Comparison of ENCODE assay signal across 20 mouse cellular contexts in the genomic region with DNA sequence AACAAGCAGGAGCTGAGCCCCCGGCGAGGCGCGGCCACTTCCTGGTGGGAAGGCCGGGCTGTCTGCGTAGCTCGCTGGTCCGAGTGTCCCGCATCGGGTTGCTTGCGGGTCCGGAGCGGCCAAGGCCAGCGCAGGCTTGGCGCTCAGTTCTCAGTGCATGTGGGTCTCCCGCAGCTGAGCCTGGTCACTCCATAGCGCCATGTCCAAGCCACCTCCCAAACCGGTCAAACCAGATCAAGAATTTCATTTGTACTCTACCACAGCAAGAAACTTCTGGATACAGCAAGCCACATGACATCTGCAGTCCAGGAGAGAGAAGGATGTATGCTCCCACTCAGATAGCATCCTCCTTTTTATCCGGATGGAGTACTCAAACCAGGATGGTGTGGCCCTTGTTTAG. TPM values are rescaled to one million over a fixed set of nuclear protein-coding genes. Genes with fewer than 3 reads are reported as not detected.
DNase-seq lines count a peak whose midpoint lies in the region; ATAC-seq and TF ChIP-seq lines count a peak whose summit lies in the region.
"Had no signal": no experiment of that assay in that cellular context is flagged by ENCODE, and none has a peak within 500 bp of the region (broad histone marks: within the 10 kb centered on the region; RNA-seq: fewer than 3 reads in every experiment).

No protein-coding gene starts in this region.

- H3K9me3 ChIP-seq in lung, postnatal 0 days (ENCODE audit: low read length) = no peaks in the 10 kb centered on the region
- H3K9me3 ChIP-seq in intestine, postnatal 0 days (ENCODE audit: control insufficient read depth) = no peaks in the 10 kb centered on the region
- no peaks in the 10 kb centered on the region for H3K9me3 ChIP-seq in kidney, postnatal 0 days (replicated peaks; ENCODE audit: low read length)
- no peaks in the 10 kb centered on the region for H3K9me3 ChIP-seq in stomach, embryonic 16.5 days (replicated peaks; ENCODE audit: control insufficient read depth, low read length)
- no peaks in the 10 kb centered on the region for H3K9me3 ChIP-seq in heart, embryonic 10.5 days
- H3K9me3 ChIP-seq: forebrain, embryonic 13.5 days; hindbrain, embryonic 15.5 days; limb, embryonic 12.5 days; neural tube, embryonic 15.5 days had no signal

- no peak for ATAC-seq in lung, postnatal 0 days
- ATAC-seq in intestine, postnatal 0 days = no peak
- peak; percentile 43; the same call in 1 of the 2 replicates for ATAC-seq in kidney, postnatal 0 days (replicated peaks; ENCODE audit: low FRiP score, low read depth)
- peak; percentile 33; the same call in 1 of the 2 replicates for ATAC-seq in stomach, embryonic 16.5 days (ENCODE audit: insufficient read depth, low FRiP score)
- ATAC-seq: forebrain, embryonic 13.5 days had no signal

- peak; percentile 31 for DNase-seq in lung, postnatal 0 days (ENCODE audit: low spot score)
- DNase-seq in lung, postnatal 14 days = no peak
- DNase-seq in kidney, postnatal 0 days (ENCODE audit: low spot score) = peak; percentile 12
- no peak for DNase-seq in retina, embryonic 14.5 days (ENCODE audit: low spot score)
- no peak for DNase-seq in heart, embryonic 10.5 days (ENCODE audit: low spot score)
- DNase-seq: adrenal gland, adult 2 months; cerebellum, adult 9-11 months; gastrocnemius, postnatal 25 days; midbrain, embryonic 14.5 days; thymus, postnatal 4 days had no signal

- no peak for TF ChIP-seq CTCF in lung, postnatal 0 days (IDR thresholded peaks at IDR 0.05)
- no peak for TF ChIP-seq CTCF in intestine, postnatal 0 days (IDR thresholded peaks at IDR 0.05; ENCODE audit: low read depth)
- TF ChIP-seq CTCF in kidney, postnatal 0 days (IDR thresholded peaks at IDR 0.05; ENCODE audit: low read depth) = no peak

- no peak overlapping the region for H3K4me3 ChIP-seq in lung, postnatal 0 days (ENCODE audit: low read depth, low read length)
- H3K4me3 ChIP-seq in intestine, postnatal 0 days (ENCODE audit: low read depth, low read length) = no peak overlapping the region
- H3K4me3 ChIP-seq in kidney, postnatal 0 days (replicated peaks; ENCODE audit: low read depth, low read length) = no peak overlapping the region
- H3K4me3 ChIP-seq in stomach, embryonic 16.5 days (replicated peaks; ENCODE audit: low read length) = no peak overlapping the region
- no peak overlapping the region for H3K4me3 ChIP-seq in heart, embryonic 10.5 days
- H3K4me3 ChIP-seq: forebrain, embryonic 13.5 days; hindbrain, embryonic 15.5 days; left cerebral cortex, adult 2 months; limb, embryonic 12.5 days; myocyte; neural tube, embryonic 15.5 days had no signal

- TF ChIP-seq EP300 in lung, postnatal 0 days (IDR thresholded peaks at IDR 0.05) = no peak

- H3K4me1 ChIP-seq in lung, postnatal 0 days (ENCODE audit: insufficient read depth, low read depth, low read length) = no peaks in the 10 kb centered on the region
- no peaks in the 10 kb centered on the region for H3K4me1 ChIP-seq in intestine, postnatal 0 days (replicated peaks; ENCODE audit: control insufficient read depth, insufficient read depth, low read length)
- H3K4me1 ChIP-seq in kidney, postnatal 0 days (replicated peaks; ENCODE audit: insufficient read depth, low read length) = 0 out of 2 replicates have a peak, but pooled peaks cover 3% of the 10 kb centered on the region
- H3K4me1 ChIP-seq in stomach, embryonic 16.5 days (ENCODE audit: control insufficient read depth, insufficient read depth, low read length) = no peaks in the 10 kb centered on the region
- H3K4me1 ChIP-seq in heart, embryonic 10.5 days = no peaks in the 10 kb centered on the region; the same call in 1 of the 2 replicates
- H3K4me1 ChIP-seq: forebrain, embryonic 13.5 days; hindbrain, embryonic 15.5 days; limb, embryonic 12.5 days; neural tube, embryonic 15.5 days had no signal

- no peak overlapping the region for H3K4me2 ChIP-seq in lung, postnatal 0 days (replicated peaks; ENCODE audit: low read depth, low read length)
- 0 out of 2 replicates have a peak overlapping the region, but pooled peaks have one; percentile 6 for H3K4me2 ChIP-seq in intestine, postnatal 0 days (replicated peaks; ENCODE audit: low read depth)
- no peak overlapping the region for H3K4me2 ChIP-seq in kidney, postnatal 0 days (ENCODE audit: low read length)
- peak overlapping the region; percentile 10; the same call in 1 of the 2 replicates for H3K4me2 ChIP-seq in stomach, embryonic 16.5 days (ENCODE audit: low read depth, low read length)
- H3K4me2 ChIP-seq: forebrain, embryonic 13.5 days; hindbrain, embryonic 15.5 days; limb, embryonic 12.5 days; neural tube, embryonic 15.5 days had no signal

- H3K27ac ChIP-seq in lung, postnatal 0 days (ENCODE audit: low read length) = no peak overlapping the region
- no peak overlapping the region for H3K27ac ChIP-seq in intestine, postnatal 0 days (ENCODE audit: low read depth, low read length)
- H3K27ac ChIP-seq in kidney, postnatal 0 days = peak overlapping the region; percentile 60; the same call in 1 of the 2 replicates
- H3K27ac ChIP-seq in stomach, embryonic 16.5 days (ENCODE audit: low read length) = no peak overlapping the region
- H3K27ac ChIP-seq in heart, embryonic 10.5 days = no peak overlapping the region
- H3K27ac ChIP-seq: forebrain, embryonic 13.5 days; hindbrain, embryonic 15.5 days; left cerebral cortex, adult 2 months; limb, embryonic 12.5 days; liver, embryonic 14.5 days; neural tube, embryonic 15.5 days had no signal

- H3K36me3 ChIP-seq in lung, postnatal 0 days (ENCODE audit: insufficient read depth, low read length) = no peaks in the 10 kb centered on the region
- H3K36me3 ChIP-seq in intestine, postnatal 0 days (ENCODE audit: control insufficient read depth, insufficient read depth) = no peaks in the 10 kb centered on the region
- no peaks in the 10 kb centered on the region for H3K36me3 ChIP-seq in kidney, postnatal 0 days (ENCODE audit: insufficient read depth, low read length)
- no peaks in the 10 kb centered on the region for H3K36me3 ChIP-seq in stomach, embryonic 16.5 days (ENCODE audit: control insufficient read depth, insufficient read depth, low read length)
- no peaks in the 10 kb centered on the region for H3K36me3 ChIP-seq in heart, embryonic 10.5 days
- H3K36me3 ChIP-seq: hindbrain, embryonic 15.5 days; limb, embryonic 12.5 days; neural tube, embryonic 15.5 days had no signal

- H3K9ac ChIP-seq in lung, postnatal 0 days (replicated peaks; ENCODE audit: low read depth) = no peak overlapping the region
- no peak overlapping the region for H3K9ac ChIP-seq in intestine, postnatal 0 days (ENCODE audit: low read depth, low read length)
- H3K9ac ChIP-seq in kidney, postnatal 0 days (ENCODE audit: low read depth, low read length) = no peak overlapping the region
- H3K9ac ChIP-seq in stomach, embryonic 16.5 days (ENCODE audit: low read length) = no peak overlapping the region
- H3K9ac ChIP-seq: forebrain, embryonic 13.5 days; hindbrain, embryonic 15.5 days; limb, embryonic 12.5 days; liver, embryonic 14.5 days; neural tube, embryonic 15.5 days had no signal

- whole genome bisulfite sequencing in lung, postnatal 0 days = 55% methylated on average over 19 of the region's 19 CpGs
- WGBS in intestine, postnatal 0 days = 58% methylated on average over 19 of the region's 19 CpGs
- WGBS in kidney, postnatal 0 days = 67% methylated on average over 19 of the region's 19 CpGs
- WGBS in stomach, embryonic 16.5 days = 64% methylated on average over 19 of the region's 19 CpGs
- WGBS in heart, embryonic 10.5 days = 70% methylated on average over 19 of the region's 19 CpGs

- H3K27me3 ChIP-seq in lung, postnatal 0 days (replicated peaks; ENCODE audit: insufficient read depth, low read length) = no peaks in the 10 kb centered on the region
- H3K27me3 ChIP-seq in intestine, postnatal 0 days (replicated peaks; ENCODE audit: control insufficient read depth, insufficient read depth, low read length) = no peaks in the 10 kb centered on the region
- no peaks in the 10 kb centered on the region for H3K27me3 ChIP-seq in kidney, postnatal 0 days (ENCODE audit: insufficient read depth, low read length)
- H3K27me3 ChIP-seq in stomach, embryonic 16.5 days (ENCODE audit: control insufficient read depth, insufficient read depth, low read length) = no peaks in the 10 kb centered on the region
- no peaks in the 10 kb centered on the region for H3K27me3 ChIP-seq in heart, embryonic 10.5 days (ENCODE audit: insufficient read depth, poor library complexity, severe bottlenecking)
- H3K27me3 ChIP-seq: forebrain, embryonic 13.5 days; hindbrain, embryonic 15.5 days; limb, embryonic 12.5 days; neural tube, embryonic 15.5 days had no signal

RNA-seq across cellular contexts. Expression of gene Catsper1, which starts 7.6 kb away (rescaled TPM):
- polyA plus RNA-seq in lung, postnatal 0 days (2015; fragmentation: Nextera tagmentation; extraction: Ambion mirVana) = not detected in 2 replicates
- polyA plus RNA-seq in intestine, postnatal 0 days (2015; fragmentation: Nextera tagmentation; extraction: Ambion mirVana) = not detected in 2 replicates
- polyA plus RNA-seq in kidney, postnatal 0 days (2015; fragmentation: Nextera tagmentation; extraction: Ambion mirVana) = not detected in 2 replicates
- not detected in 2 replicates for polyA plus RNA-seq in stomach, embryonic 16.5 days (2015; fragmentation: Nextera tagmentation; extraction: Ambion mirVana)
- not detected in 2 replicates for polyA plus RNA-seq in heart, embryonic 10.5 days (2016; fragmentation: Nextera tagmentation; extraction: Ambion mirVana)
- polyA plus RNA-seq: adrenal gland, adult 2 months; forebrain, embryonic 13.5 days; heart, postnatal 0 days; hindbrain, embryonic 15.5 days; limb, embryonic 12.5 days; liver, embryonic 14.5 days; midbrain, embryonic 14.5 days; myocyte; neural tube, embryonic 15.5 days had no signal

RNA-seq across cellular contexts. Expression of gene Cst6, which starts 21.4 kb away (rescaled TPM):
- 0.65 and 1.4 TPM in 2 replicates for polyA plus RNA-seq in lung, postnatal 0 days (2015; fragmentation: Nextera tagmentation; extraction: Ambion mirVana)
- polyA plus RNA-seq in intestine, postnatal 0 days (2015; fragmentation: Nextera tagmentation; extraction: Ambion mirVana) = 624 and 632 TPM in 2 replicates
- polyA plus RNA-seq in kidney, postnatal 0 days (2015; fragmentation: Nextera tagmentation; extraction: Ambion mirVana) = 0.29 and 1.5 TPM in 2 replicates
- polyA plus RNA-seq in stomach, embryonic 16.5 days (2015; fragmentation: Nextera tagmentation; extraction: Ambion mirVana) = 28.3 and 42.3 TPM in 2 replicates
- polyA plus RNA-seq in heart, embryonic 10.5 days (2016; fragmentation: Nextera tagmentation; extraction: Ambion mirVana) = 0.23 TPM in 1 of 2 replicates, not detected in the other

RNA-seq across cellular contexts. Expression of gene Gal3st3, which starts 29.8 kb away (rescaled TPM):
- 0.55 and 0.57 TPM in 2 replicates for polyA plus RNA-seq in lung, postnatal 0 days (2015; fragmentation: Nextera tagmentation; extraction: Ambion mirVana)
- polyA plus RNA-seq in intestine, postnatal 0 days (2015; fragmentation: Nextera tagmentation; extraction: Ambion mirVana) = 0.55 and 0.67 TPM in 2 replicates
- polyA plus RNA-seq in kidney, postnatal 0 days (2015; fragmentation: Nextera tagmentation; extraction: Ambion mirVana) = 2.2 and 2.7 TPM in 2 replicates
- polyA plus RNA-seq in stomach, embryonic 16.5 days (2015; fragmentation: Nextera tagmentation; extraction: Ambion mirVana) = 1.7 and 2.1 TPM in 2 replicates
- 2.8 and 4.5 TPM in 2 replicates for polyA plus RNA-seq in heart, embryonic 10.5 days (2016; fragmentation: Nextera tagmentation; extraction: Ambion mirVana)

RNA-seq across cellular contexts. Expression of gene Sf3b2, which starts 32.7 kb away (rescaled TPM):
- 200 TPM in 2 replicates for polyA plus RNA-seq in lung, postnatal 0 days (2015; fragmentation: Nextera tagmentation; extraction: Ambion mirVana)
- polyA plus RNA-seq in intestine, postnatal 0 days (2015; fragmentation: Nextera tagmentation; extraction: Ambion mirVana) = 160 and 172 TPM in 2 replicates
- 239 and 274 TPM in 2 replicates for polyA plus RNA-seq in kidney, postnatal 0 days (2015; fragmentation: Nextera tagmentation; extraction: Ambion mirVana)
- polyA plus RNA-seq in stomach, embryonic 16.5 days (2015; fragmentation: Nextera tagmentation; extraction: Ambion mirVana) = 253 and 275 TPM in 2 replicates
- polyA plus RNA-seq in heart, embryonic 10.5 days (2016; fragmentation: Nextera tagmentation; extraction: Ambion mirVana) = 261 and 313 TPM in 2 replicates

RNA-seq across cellular contexts. Expression of gene Eif1ad, which starts 38.6 kb away (rescaled TPM):
- polyA plus RNA-seq in lung, postnatal 0 days (2015; fragmentation: Nextera tagmentation; extraction: Ambion mirVana) = 21.5 and 25.4 TPM in 2 replicates
- polyA plus RNA-seq in intestine, postnatal 0 days (2015; fragmentation: Nextera tagmentation; extraction: Ambion mirVana) = 81.2 and 88.1 TPM in 2 replicates
- polyA plus RNA-seq in kidney, postnatal 0 days (2015; fragmentation: Nextera tagmentation; extraction: Ambion mirVana) = 30.8 and 34.0 TPM in 2 replicates
- 45.8 and 52.1 TPM in 2 replicates for polyA plus RNA-seq in stomach, embryonic 16.5 days (2015; fragmentation: Nextera tagmentation; extraction: Ambion mirVana)
- 58.0 and 72.6 TPM in 2 replicates for polyA plus RNA-seq in heart, embryonic 10.5 days (2016; fragmentation: Nextera tagmentation; extraction: Ambion mirVana)

Comparison
In these comparisons a context has a peak if more than half of its experiments do, and no peak if none do; other contexts are left out.
1. DNase-seq: peak in lung, postnatal 0 days (single experiment) and kidney, postnatal 0 days (single experiment); none in lung, postnatal 14 days (single experiment), retina, embryonic 14.5 days (single experiment) and heart, embryonic 10.5 days (single experiment).
2. ATAC-seq: peak in kidney, postnatal 0 days (single experiment) and stomach, embryonic 16.5 days (single experiment); none in lung, postnatal 0 days (single experiment) and intestine, postnatal 0 days (single experiment).
3. H3K4me2 ChIP-seq: peak in intestine, postnatal 0 days (single experiment) and stomach, embryonic 16.5 days (single experiment); none in lung, postnatal 0 days (single experiment) and kidney, postnatal 0 days (single experiment).
4. RNA of gene Cst6, which starts 21.4 kb away (polyA plus RNA-seq): 624 to 632 TPM in intestine, postnatal 0 days; 28.3 to 42.3 TPM in stomach, embryonic 16.5 days, 0.29 to 1.5 TPM in kidney, postnatal 0 days, 0.65 to 1.4 TPM in lung, postnatal 0 days and 0.23 TPM in heart, embryonic 10.5 days; every median in the first group is over 10 times any median in the second.